Mouse (Mus musculus): ENCODE measurements around the gene Palm3.

The Palm3 gene

GRCm38 (mm10) chr8:84023631-84024030 lies 2.4 kb downstream of the Palm3 start:
- no peak for DNase-seq (ENCODE audit: low spot score in 2 of 2)

GRCm38 (mm10) chr8:84024171-84024570 lies 2.9 kb downstream of the Palm3 start:
- DNase-seq (ENCODE audit: low spot score in 2 of 2) = no peak

- DNase-seq (ENCODE audit: low spot score in 2 of 2) = no peak
Observed at GRCm38 (mm10) chr8:84025863-84026262, 4.6 kb downstream of the Palm3 start.

- DNase-seq (ENCODE audit: low spot score in 2 of 2) = peak; percentile 63 to 64
Observed at GRCm38 (mm10) chr8:84027449-84027848, 6.2 kb downstream of the Palm3 start.

GRCm38 (mm10) chr8:84029272-84029671 lies 8.0 kb downstream of the Palm3 start:
- no peak for DNase-seq (ENCODE audit: low spot score in 2 of 2)

- no peak for DNase-seq (ENCODE audit: low spot score in 2 of 2)
Observed at GRCm38 (mm10) chr8:84032777-84033176, 11.5 kb downstream of the Palm3 start.

- no peak for DNase-seq (ENCODE audit: low spot score in 2 of 2)
Observed at GRCm38 (mm10) chr8:84038015-84038414, 16.7 kb downstream of the Palm3 start.

GRCm38 (mm10) chr8:84039050-84039449 lies 17.8 kb downstream of the Palm3 start:
- DNase-seq (ENCODE audit: low spot score in 2 of 2) = peak; percentile 60 to 74

- DNase-seq (ENCODE audit: low spot score in 2 of 2) = peak; percentile 81 to 83
Observed at GRCm38 (mm10) chr8:84042066-84042947, 21.0 kb downstream of the Palm3 start, which contains the start of gene Il27ra. Gene Il27ra, minus strand, starts transcription at chr8:84042589.

- DNase-seq (ENCODE audit: low spot score in 2 of 2) = no peak
Observed at GRCm38 (mm10) chr8:84042948-84043342, 21.7 kb downstream of the Palm3 start.

- no peak for DNase-seq (ENCODE audit: low spot score in 2 of 2)
Observed at GRCm38 (mm10) chr8:84044103-84044502, 22.8 kb downstream of the Palm3 start.

GRCm38 (mm10) chr8:84044900-84045299 lies 23.6 kb downstream of the Palm3 start, which contains the start of gene Rln3:
Gene Rln3, minus strand, starts transcription at chr8:84045000.
- no peak for DNase-seq (ENCODE audit: low spot score in 2 of 2)

GRCm38 (mm10) chr8:84046505-84046904 lies 25.2 kb downstream of the Palm3 start:
- DNase-seq (ENCODE audit: low spot score in 2 of 2) = no peak

GRCm38 (mm10) chr8:84048171-84048570 lies 26.9 kb downstream of the Palm3 start:
- no peak for DNase-seq (ENCODE audit: low spot score in 2 of 2)

- DNase-seq (ENCODE audit: low spot score in 2 of 2) = no peak
Observed at GRCm38 (mm10) chr8:84052746-84053145, 31.5 kb downstream of the Palm3 start.

GRCm38 (mm10) chr8:84053229-84053628 lies 32.0 kb downstream of the Palm3 start:
- DNase-seq (ENCODE audit: low spot score in 2 of 2) = no peak

- no peak for DNase-seq (ENCODE audit: low spot score in 2 of 2)
Observed at GRCm38 (mm10) chr8:84057827-84058226, 36.6 kb downstream of the Palm3 start.

- DNase-seq (ENCODE audit: low spot score in 2 of 2) = no peak
Observed at GRCm38 (mm10) chr8:84059226-84059625, 38.0 kb downstream of the Palm3 start.

- DNase-seq (ENCODE audit: low spot score in 2 of 2) = no peak
Observed at GRCm38 (mm10) chr8:84060245-84060644, 39.0 kb downstream of the Palm3 start.

- peak; percentile 90 for DNase-seq (ENCODE audit: low spot score in 2 of 2)
Observed at GRCm38 (mm10) chr8:84063861-84064610, 42.8 kb downstream of the Palm3 start.

- no peak for DNase-seq (ENCODE audit: low spot score in 2 of 2)
Observed at GRCm38 (mm10) chr8:84065037-84065436, 43.8 kb downstream of the Palm3 start, which contains the start of gene Gm10643. Gene Gm10643, minus strand, starts transcription at chr8:84065137.

- no peak for DNase-seq (ENCODE audit: low spot score in 2 of 2)
Observed at GRCm38 (mm10) chr8:84065457-84066072, 44.3 kb downstream of the Palm3 start.

All from spleen, postnatal 36 days (tissue).